Mouse (Mus musculus) testis, adult 2 months (tissue): ENCODE data around the gene Tmem107.

ENCODE experiments used
- CTCF ChIP-seq: fragments of 200-500 bp; IDR thresholded peaks from 2 replicates; pipeline ENCODE4 v1.5.1; 2012; ENCODE audit warnings: low read depth, mild to moderate bottlenecking, inconsistent platforms, low read length, moderate library complexity; ENCODE audit not compliant: control insufficient read depth, insufficient read depth, insufficient replicate concordance
- POLR2A ChIP-seq: fragments of 200-500 bp; IDR thresholded peaks from 2 replicates; pipeline ENCODE4 v1.6.1; 2012; ENCODE audit warnings: low read depth, mild to moderate bottlenecking, inconsistent platforms, low read length, moderate library complexity; ENCODE audit not compliant: control insufficient read depth

DNA sequence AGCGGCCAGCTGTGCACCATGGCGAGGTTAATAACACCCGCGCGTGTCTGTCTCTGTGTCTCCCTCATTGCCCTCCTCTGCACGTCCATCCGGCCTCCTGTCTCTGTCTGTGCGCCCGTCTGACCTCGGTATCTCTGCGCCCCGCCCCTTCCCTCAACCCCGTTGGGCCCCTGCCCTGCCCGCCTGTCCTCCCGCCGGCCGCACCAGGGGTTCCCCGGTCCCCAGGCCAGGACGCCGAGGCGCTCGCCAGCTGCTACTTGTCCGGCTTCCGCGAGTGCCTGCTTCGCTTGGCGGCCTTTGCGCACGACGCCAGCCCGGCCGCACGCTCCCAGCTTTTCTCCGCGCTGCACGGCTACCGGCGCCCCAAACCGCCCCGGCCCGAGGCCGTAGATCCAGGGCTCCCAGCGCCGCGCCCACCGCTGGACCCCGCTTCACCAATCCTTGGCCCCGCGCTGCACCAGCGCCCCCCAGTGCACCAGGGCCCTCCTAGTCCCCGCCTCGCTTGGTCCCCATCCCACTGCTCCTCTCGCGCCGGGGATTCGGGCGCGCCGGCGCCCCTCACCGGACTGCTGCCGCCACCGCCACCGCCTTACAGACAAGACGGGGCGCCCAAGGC is 51.8 kb downstream of the Tmem107 start, which contains the start of gene 9130213A22Rik:
- TF ChIP-seq CTCF (peak; percentile 21; the same call in 1 of the 2 replicates), POLR2A (no peak)
